Comparison of ENCODE assay signal across 2 mouse cellular contexts in the genomic region with DNA sequence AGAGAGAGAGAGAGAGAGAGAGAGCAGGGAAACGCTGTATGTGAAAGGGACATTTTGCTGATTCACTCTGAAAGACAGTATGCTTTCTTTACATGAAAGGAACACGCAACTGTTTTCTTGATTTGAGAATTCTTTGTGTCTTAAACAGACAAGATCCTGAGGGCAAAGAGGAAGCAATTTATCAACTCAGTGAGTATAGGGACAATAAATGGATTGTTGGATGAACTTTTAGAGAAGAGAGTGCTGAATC.
TF ChIP-seq lines count a peak whose summit lies in the region.

No protein-coding gene starts in this region.

TF ChIP-seq in CH12.LX, 34 proteins besides CTCF, POLR2A, EP300 and RAD21:
- TF ChIP-seq HCFC1 (IDR thresholded peaks at IDR 0.05; ENCODE audit: low read depth, low read length) (no peak), GABPA (IDR thresholded peaks at IDR 0.05; ENCODE audit: insufficient replicate concordance, low read depth, low read length) (no peak), JUN (IDR thresholded peaks at IDR 0.05; ENCODE audit: insufficient read depth, low read depth, low read length) (no peak), NELFE (IDR thresholded peaks at IDR 0.05; ENCODE audit: low read depth, low read length) (no peak), USF2 (conservative IDR thresholded peaks at IDR 0.05; ENCODE audit: low read depth, low read length) (no peak), MXI1 (IDR thresholded peaks at IDR 0.05; ENCODE audit: low read depth, low read length) (no peak), SIN3A (IDR thresholded peaks at IDR 0.05; ENCODE audit: low read length) (0 out of 2 replicates have a peak, but pooled peaks have one; percentile 27), TCF12 (IDR thresholded peaks at IDR 0.05; ENCODE audit: low read depth, low read length) (no peak), POLR2AphosphoS2 (IDR thresholded peaks at IDR 0.05; ENCODE audit: low read depth, low read length) (no peak), ZKSCAN1 (IDR thresholded peaks at IDR 0.05; ENCODE audit: borderline replicate concordance, low read depth, low read length) (no peak), CHD2 (IDR thresholded peaks at IDR 0.05; ENCODE audit: low read length) (no peak), BHLHE40 (IDR thresholded peaks at IDR 0.05; ENCODE audit: low read depth, low read length) (no peak), IRF4 (IDR thresholded peaks at IDR 0.05; ENCODE audit: low read depth, low read length) (peak; percentile 53; the same call in 1 of the 2 replicates), ZNF384 (IDR thresholded peaks at IDR 0.05; ENCODE audit: low read depth, low read length) (no peak), ZC3H11A (IDR thresholded peaks at IDR 0.05; ENCODE audit: low read depth, low read length) (no peak), MAFK (IDR thresholded peaks at IDR 0.05; ENCODE audit: insufficient replicate concordance, low read length) (peak; percentile 80), KAT2A (IDR thresholded peaks at IDR 0.05; ENCODE audit: insufficient replicate concordance, low read length) (no peak), SMC3 (IDR thresholded peaks at IDR 0.05; ENCODE audit: low read depth, low read length) (no peak), RCOR1 (conservative IDR thresholded peaks at IDR 0.05; ENCODE audit: low read depth, low read length) (no peak), E2F4 (IDR thresholded peaks at IDR 0.05; ENCODE audit: insufficient replicate concordance, low read depth, low read length) (no peak), MEF2A (IDR thresholded peaks at IDR 0.05; ENCODE audit: borderline replicate concordance, low read depth, low read length) (no peak), MAZ (IDR thresholded peaks at IDR 0.05; ENCODE audit: low read depth, low read length) (no peak), ZMIZ1 (IDR thresholded peaks at IDR 0.05; ENCODE audit: low read depth, low read length) (0 out of 2 replicates have a peak, but pooled peaks have one; percentile 9), USF1 (IDR thresholded peaks at IDR 0.05; ENCODE audit: low read depth, low read length) (no peak), MYC (IDR thresholded peaks at IDR 0.05; ENCODE audit: low read depth, low read length) (no peak), PAX5 (IDR thresholded peaks at IDR 0.05; ENCODE audit: low read length) (no peak), ETS1 (conservative IDR thresholded peaks at IDR 0.05; ENCODE audit: low read depth, low read length) (peak; percentile 44; the same call in 1 of the 2 replicates), JUND (conservative IDR thresholded peaks at IDR 0.05; ENCODE audit: low read depth, low read length) (peak; percentile 50; the same call in 1 of the 2 replicates), MAX (IDR thresholded peaks at IDR 0.05; ENCODE audit: low read length) (no peak), CHD1 (IDR thresholded peaks at IDR 0.05; ENCODE audit: low read depth, low read length) (no peak; the same call in none of the 2 replicates), ELF1 (IDR thresholded peaks at IDR 0.05; ENCODE audit: low read depth, low read length) (no peak), TBP (conservative IDR thresholded peaks at IDR 0.05; ENCODE audit: low read depth, low read length) (no peak), UBTF (IDR thresholded peaks at IDR 0.05; ENCODE audit: low read depth, low read length) (no peak), NRF1 (IDR thresholded peaks at IDR 0.05; ENCODE audit: low read depth, low read length) (no peak)

TF ChIP-seq in myocyte, 11 proteins besides CTCF, POLR2A, EP300 and RAD21:
- TF ChIP-seq MYOG (IDR thresholded peaks at IDR 0.05; ENCODE audit: control insufficient read depth in 1 of 3, insufficient read depth in 1 of 3, insufficient read length in 2 of 3, low read depth in 2 of 3) (no peak), TCF3 (IDR thresholded peaks at IDR 0.05; ENCODE audit: insufficient read length, low read depth) (no peak), E2F4 (IDR thresholded peaks at IDR 0.05; ENCODE audit: insufficient read depth) (no peak), CEBPB (IDR thresholded peaks at IDR 0.05; ENCODE audit: insufficient read depth, poor library complexity, severe bottlenecking) (no peak), MYOD1 (IDR thresholded peaks at IDR 0.05; ENCODE audit: control insufficient read depth in 1 of 3, insufficient read length in 2 of 3, low read depth in 2 of 3) (no peak)
